Mouse (Mus musculus) 416B (cell line): ENCODE results near the gene Cfap43.

Experiments used
- DNase-seq: peaks from one replicate; pipeline ENCODE4 v3.0.0; 2011; ENCODE audit warnings: low read depth

Cfap43 gene

GRCm38 (mm10) chr19:47885191-47885743 is 33.8 kb downstream of the Cfap43 start:
- no peak for DNase-seq

GRCm38 (mm10) chr19:47884296-47885085 is 34.6 kb downstream of the Cfap43 start:
- peak; percentile 39 for DNase-seq

DNA sequence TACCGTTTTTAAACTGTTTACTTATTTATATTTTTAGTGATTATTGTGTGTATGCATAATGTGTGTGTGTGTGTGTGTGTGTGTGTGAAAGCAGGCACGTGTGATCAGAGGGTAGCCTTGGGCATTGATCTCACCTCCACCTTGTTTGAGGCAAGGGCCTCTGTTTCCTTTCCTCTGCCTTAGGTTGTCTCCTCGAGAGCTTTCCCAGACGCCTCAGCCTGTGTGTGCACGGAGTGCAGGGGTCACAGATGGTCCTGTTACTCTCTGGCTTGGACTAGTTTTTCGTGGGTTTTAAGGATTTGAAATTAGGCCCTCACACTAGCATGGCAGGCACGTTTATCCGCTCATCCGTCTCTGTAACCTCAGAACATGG is 36.2 kb downstream of the Cfap43 start:
- DNase-seq: no peak

- peak; percentile 87 for DNase-seq
Observed at GRCm38 (mm10) chr19:47882151-47882881, 36.8 kb downstream of the Cfap43 start.

DNA sequence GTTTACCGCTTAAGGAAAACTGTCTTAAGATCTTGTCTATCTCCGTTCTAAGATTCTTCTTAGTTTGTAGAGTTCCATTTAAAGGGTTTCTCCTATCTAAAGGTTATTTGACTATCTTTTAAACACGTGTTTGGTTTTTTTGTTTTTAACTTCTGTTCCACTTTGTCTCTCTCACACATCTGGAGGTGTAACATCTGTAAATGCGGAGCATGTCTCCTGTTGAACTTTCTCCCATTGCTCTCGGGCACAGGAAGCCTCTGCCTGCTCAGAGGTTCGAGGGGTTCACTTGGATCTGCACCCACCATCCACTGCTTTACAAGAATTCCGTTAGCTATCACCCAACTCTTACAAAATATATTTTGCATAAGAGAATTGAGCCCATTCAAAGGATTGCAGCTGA is 37.5 kb downstream of the Cfap43 start:
- DNase-seq: no peak

- no peak for DNase-seq
Observed at GRCm38 (mm10) chr19:47876252-47876651, 42.8 kb downstream of the Cfap43 start.

DNA sequence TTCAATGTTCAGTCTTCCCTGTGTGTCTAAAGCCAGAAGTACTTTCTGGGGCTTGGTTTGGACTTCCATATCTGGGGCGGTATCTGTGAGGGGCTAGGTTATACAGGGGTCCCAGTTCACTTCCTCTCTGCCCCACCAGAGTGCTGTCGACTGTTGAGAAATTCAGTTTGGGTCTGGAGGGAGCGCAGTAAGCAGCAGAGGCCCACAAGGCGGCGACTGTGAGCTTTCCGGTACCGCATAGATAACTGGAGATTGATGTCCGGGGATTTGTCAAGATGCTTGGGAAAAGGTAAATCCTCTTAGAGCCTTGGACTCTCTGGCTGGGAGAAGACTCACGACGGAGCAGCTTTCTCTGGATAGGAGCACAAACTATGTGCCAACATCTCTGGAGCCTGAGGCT is 47.6 kb downstream of the Cfap43 start:
- DNase-seq: peak; percentile 27

DNA sequence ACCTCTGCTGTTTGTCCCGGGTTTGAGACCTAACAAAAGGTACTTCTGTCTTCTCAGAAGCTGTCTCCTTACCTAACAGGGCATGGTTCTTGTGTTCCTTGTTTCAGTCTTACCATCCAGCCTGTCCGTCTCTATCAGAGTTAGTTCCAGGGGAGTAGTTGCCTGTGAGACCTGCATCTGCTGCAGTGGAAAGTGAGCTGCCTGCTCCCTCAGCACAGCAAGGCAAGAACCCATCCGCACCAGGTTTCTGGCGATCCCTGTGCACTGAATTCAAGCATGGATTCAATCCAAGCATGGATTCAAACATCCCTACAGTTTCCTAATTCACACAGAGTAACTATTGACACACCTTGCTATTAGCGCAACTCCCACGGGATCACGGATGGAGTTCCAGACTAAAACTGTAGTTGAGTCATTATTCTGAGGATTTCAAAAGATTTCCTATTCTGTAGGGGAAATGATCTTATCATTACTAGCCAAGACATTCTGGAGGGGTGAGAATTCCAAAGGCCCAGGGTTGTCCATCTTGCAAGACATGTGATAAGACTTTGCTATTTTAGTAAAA is 48.9 kb downstream of the Cfap43 start:
- no peak for DNase-seq

GRCm38 (mm10) chr19:47869516-47869915 is 49.6 kb downstream of the Cfap43 start:
- DNase-seq: peak; percentile 19

GRCm38 (mm10) chr19:47868951-47869350 is 50.1 kb downstream of the Cfap43 start:
- no peak for DNase-seq

GRCm38 (mm10) chr19:47867628-47868175 is 51.4 kb downstream of the Cfap43 start:
- no peak for DNase-seq

DNA sequence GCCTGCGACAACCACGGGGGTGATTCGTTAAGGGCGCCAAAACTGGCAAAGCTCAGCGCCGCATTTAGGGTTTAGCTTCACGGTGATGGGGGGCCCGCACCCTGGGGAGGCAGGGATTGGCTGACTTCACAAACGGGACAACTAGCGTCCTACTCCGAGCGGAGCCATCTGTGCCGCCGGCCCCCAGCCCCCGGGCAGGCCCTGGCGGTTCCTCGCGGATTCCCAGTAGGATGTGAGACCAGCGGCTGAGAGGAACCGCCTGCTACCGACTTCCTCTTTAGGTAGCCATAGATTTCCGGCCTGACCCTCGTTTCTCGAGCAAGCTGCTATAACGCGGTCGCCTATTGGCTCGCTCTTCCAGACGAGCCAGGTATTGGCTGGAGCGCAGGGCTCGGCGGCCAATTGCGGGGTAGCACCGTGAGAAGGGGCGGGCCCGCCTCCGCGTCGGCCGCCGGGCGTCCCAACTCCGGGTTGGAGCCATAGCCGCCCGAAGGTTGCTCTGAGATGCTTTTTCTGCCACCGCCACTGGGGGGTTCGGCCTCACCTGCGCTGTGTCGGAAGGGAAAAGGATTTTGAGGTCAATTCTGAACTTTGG is 53.6 kb downstream of the Cfap43 start, which contains the start of gene Gsto2:
TSS of gene Gsto2 (plus strand) at position 182 of the 595 bp plus-strand sequence.
- DNase-seq: peak; percentile 96

- DNase-seq: no peak
Observed at GRCm38 (mm10) chr19:47864721-47865120, 54.4 kb downstream of the Cfap43 start.

DNA sequence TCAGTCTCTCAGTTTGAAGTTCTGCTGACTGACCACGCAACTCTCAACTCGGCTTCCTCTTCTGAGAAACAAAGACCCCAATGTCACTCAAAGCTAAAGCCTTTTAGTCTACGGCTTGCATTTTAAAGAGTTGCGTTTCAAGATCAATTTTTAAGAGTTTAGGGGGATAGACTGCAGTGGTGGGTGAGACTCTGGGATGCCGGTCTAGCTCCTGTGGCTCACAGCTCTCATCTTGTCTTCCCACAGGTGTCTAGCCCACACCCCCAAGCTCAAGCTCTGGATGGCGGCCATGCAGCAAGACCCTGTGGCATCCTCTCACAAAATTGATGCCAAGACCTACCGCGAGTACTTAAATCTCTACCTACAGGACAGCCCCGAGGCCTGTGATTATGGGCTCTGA is 55.0 kb downstream of the Cfap43 start:
- no peak for DNase-seq

GRCm38 (mm10) chr19:47862581-47862980 is 56.5 kb downstream of the Cfap43 start:
- DNase-seq: no peak

- DNase-seq: no peak
Observed at GRCm38 (mm10) chr19:47859180-47859579, 59.9 kb downstream of the Cfap43 start.

GRCm38 (mm10) chr19:47857957-47858942 is 60.8 kb downstream of the Cfap43 start:
- DNase-seq: no peak

- DNase-seq: peak; percentile 86
Observed at GRCm38 (mm10) chr19:47854796-47855783, 64.0 kb downstream of the Cfap43 start, which contains the start of gene Gsto1. Gene Gsto1 (plus strand): TSS chr19:47854970.
